Mouse (Mus musculus): Measurements from ENCODE around the gene Oxgr1.

DNA sequence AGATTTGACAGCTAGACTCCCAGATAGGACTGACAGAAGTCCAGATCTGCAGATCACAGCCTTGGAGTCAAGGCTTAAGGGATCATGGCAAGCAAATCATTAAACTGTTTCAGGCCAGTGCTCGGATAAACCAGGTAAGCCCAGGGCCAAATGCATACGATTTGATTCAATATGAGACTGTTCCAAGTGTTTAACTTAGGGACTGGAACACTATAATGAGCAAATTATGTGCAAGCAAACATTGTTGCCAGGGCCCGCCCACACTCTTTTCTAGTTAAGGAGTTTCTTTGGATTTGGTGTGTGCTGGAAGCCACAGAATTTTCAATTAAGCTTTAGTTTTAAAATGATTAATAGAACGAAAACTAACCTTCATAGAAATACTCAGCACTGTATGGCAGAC lies 39.6 kb downstream of the Oxgr1 start:
- TF ChIP-seq EP300 (IDR thresholded peaks at IDR 0.05) (no peak), CTCF (IDR thresholded peaks at IDR 0.05) (no peak)
